Mouse (Mus musculus): ENCODE measurements around the gene Chil5. TPM values are rescaled to one million over a fixed set of nuclear protein-coding genes. Genes with fewer than 3 reads are reported as not detected.
A peak's percentile ranks its signal among the peaks of the same experiment; 100 is the strongest.
"Not testable (repeated sequence)": the region's sequence is repeated elsewhere in the genome, so short reads cannot be mapped to it uniquely, and the experiment has no call there.

Chil5 gene
- polyA plus RNA-seq, 1 experiment from 2014 or later: not detected

DNA sequence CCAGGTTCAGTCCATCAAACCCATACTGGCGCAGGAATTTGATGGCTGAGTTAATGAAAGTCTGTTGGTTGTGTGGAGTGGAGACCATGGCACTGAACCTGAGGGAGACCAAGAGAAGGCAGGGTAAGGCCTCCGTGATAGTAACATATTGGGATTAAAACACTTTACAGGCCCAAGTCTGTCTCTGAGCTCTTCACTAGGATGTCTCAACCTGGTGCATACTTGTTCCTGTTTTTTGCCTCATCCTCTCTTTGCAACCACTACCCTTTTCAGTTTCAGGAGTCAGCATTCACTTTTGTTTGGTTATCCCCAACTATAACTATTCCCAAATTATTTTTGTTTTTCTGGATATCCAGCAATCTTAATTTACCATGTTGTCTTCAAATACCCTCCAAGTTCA, 8.5 kb downstream of the Chil5 start:
- Histone ChIP-seq H3K9ac (ENCODE audit: low read depth, low read length) (no peak overlapping the region), H3K9me3 (ENCODE audit: control insufficient read depth) (no peaks in the 10 kb centered on the region), H3K4me2 (replicated peaks; ENCODE audit: low read depth) (no peak overlapping the region), H3K36me3 (ENCODE audit: control insufficient read depth, insufficient read depth) (no peaks in the 10 kb centered on the region), H3K27me3 (replicated peaks; ENCODE audit: control insufficient read depth, insufficient read depth, low read length) (no peaks in the 10 kb centered on the region), H3K27ac (ENCODE audit: low read depth, low read length) (no peak overlapping the region), H3K4me3 (ENCODE audit: low read depth, low read length) (no peak overlapping the region), H3K4me1 (replicated peaks; ENCODE audit: control insufficient read depth, insufficient read depth, low read length) (no peaks in the 10 kb centered on the region)
- 92% methylated on average over 2 of the region's 2 CpGs for WGBS
- ATAC-seq: no peak
- no peak for TF ChIP-seq CTCF (IDR thresholded peaks at IDR 0.05; ENCODE audit: low read depth)

DNA sequence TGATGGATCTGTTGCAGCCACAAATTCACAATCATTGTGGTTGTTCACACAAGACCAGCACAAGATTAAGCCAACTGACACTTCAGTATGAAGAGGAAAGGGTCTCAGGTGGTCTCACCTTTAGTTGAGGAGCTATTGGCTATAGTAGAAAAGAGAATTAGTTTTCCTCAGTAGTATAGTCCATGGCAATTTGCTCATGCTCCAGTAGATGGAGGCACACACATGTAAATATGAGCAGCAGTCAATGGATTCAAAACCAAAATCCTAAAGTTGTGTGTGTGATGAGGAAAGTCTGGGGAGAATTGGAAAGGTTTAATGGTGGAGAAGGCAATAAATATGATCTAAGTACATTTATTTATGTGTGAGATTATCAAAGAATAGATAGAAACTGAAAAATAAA, 10.8 kb downstream of the Chil5 start:
- no peak for ATAC-seq

DNA sequence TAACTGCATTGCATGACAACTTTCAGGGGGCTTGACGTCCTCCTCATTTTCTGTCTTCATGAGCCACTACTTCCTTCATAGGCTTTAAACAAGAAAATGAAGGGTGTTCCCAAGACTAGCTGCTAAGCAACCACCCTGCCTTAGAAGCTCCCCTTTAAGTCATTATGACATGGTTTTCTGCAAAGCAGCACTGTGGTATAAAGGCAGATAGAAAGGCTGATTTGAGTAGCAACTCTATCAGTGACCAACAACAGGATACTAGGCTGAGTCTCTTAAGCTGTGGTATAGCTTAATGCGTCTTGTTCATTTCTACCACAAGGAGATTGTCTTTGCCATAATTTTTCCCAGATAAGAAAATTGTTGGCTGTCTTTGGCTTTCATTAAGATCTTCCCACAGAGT, 18.1 kb downstream of the Chil5 start, which contains the start of gene Pifo:
TSS of gene Pifo (minus strand) at position 101 of the 400 bp plus-strand sequence.
- Histone ChIP-seq H3K27me3 (replicated peaks; ENCODE audit: control insufficient read depth, insufficient read depth, low read length) (no peaks in the 10 kb centered on the region), H3K9me3 (ENCODE audit: control insufficient read depth) (no peaks in the 10 kb centered on the region), H3K4me3 (ENCODE audit: low read depth, low read length) (no peak within 1 kb of the TSS), H3K4me2 (replicated peaks; ENCODE audit: low read depth) (no peak within 1 kb of the TSS), H3K9ac (ENCODE audit: low read depth, low read length) (no peak within 1 kb of the TSS), H3K4me1 (replicated peaks; ENCODE audit: control insufficient read depth, insufficient read depth, low read length) (no peaks in the 10 kb centered on the region), H3K36me3 (ENCODE audit: control insufficient read depth, insufficient read depth) (no peaks in the 10 kb centered on the region), H3K27ac (ENCODE audit: low read depth, low read length) (no peak within 1 kb of the TSS)
- 88% methylated on average over 2 of the region's 2 CpGs for WGBS
- TF ChIP-seq CTCF (IDR thresholded peaks at IDR 0.05; ENCODE audit: low read depth): no peak
- no peak for ATAC-seq

More for the DNA sequence above, 10.8 kb downstream of the Chil5 start:
- Histone ChIP-seq H3K4me1 (replicated peaks; ENCODE audit: control insufficient read depth, insufficient read depth, low read length) (no peaks in the 10 kb centered on the region), H3K9me3 (ENCODE audit: control insufficient read depth) (no peaks in the 10 kb centered on the region), H3K27ac (ENCODE audit: low read depth, low read length) (no peak overlapping the region), H3K4me3 (ENCODE audit: low read depth, low read length) (no peak overlapping the region), H3K4me2 (replicated peaks; ENCODE audit: low read depth) (no peak overlapping the region), H3K27me3 (replicated peaks; ENCODE audit: control insufficient read depth, insufficient read depth, low read length) (no peaks in the 10 kb centered on the region), H3K9ac (ENCODE audit: low read depth, low read length) (no peak overlapping the region), H3K36me3 (ENCODE audit: control insufficient read depth, insufficient read depth) (no peaks in the 10 kb centered on the region)
- TF ChIP-seq CTCF (IDR thresholded peaks at IDR 0.05; ENCODE audit: low read depth): peak; percentile 55

DNA sequence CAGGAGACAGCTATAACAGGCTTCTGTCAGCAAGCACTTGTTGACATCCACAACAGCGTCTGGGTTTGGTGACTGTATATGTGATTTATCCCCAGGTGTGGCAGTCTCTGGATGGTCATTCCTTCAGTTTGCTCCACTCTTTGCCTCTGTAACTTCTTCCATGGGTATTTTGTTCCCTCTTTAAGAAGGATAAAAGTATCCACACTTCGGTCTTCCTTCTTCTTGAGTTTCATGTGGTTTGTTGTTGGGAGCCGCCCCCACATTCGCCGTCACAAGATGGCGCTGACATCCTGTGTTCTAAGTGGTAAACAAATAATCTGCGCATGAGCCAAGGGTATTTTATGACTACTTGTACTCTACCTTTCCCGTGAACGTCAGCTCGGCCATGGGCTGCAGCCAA, 29.3 kb downstream of the Chil5 start:
- H3K4me3 ChIP-seq (ENCODE audit: low read depth, low read length); H3K36me3 ChIP-seq (ENCODE audit: control insufficient read depth, insufficient read depth); H3K9ac ChIP-seq (ENCODE audit: low read depth, low read length); H3K4me2 ChIP-seq (replicated peaks; ENCODE audit: low read depth); H3K27me3 ChIP-seq (replicated peaks; ENCODE audit: control insufficient read depth, insufficient read depth, low read length); ATAC-seq; H3K4me1 ChIP-seq (replicated peaks; ENCODE audit: control insufficient read depth, insufficient read depth, low read length); H3K9me3 ChIP-seq (ENCODE audit: control insufficient read depth); H3K27ac ChIP-seq (ENCODE audit: low read depth, low read length): not testable (repeated sequence)
- 66% methylated on average over 10 of the region's 10 CpGs for WGBS
- TF ChIP-seq CTCF (IDR thresholded peaks at IDR 0.05; ENCODE audit: low read depth): 0 out of 2 replicates have a peak, but pooled peaks have one; percentile 11

DNA sequence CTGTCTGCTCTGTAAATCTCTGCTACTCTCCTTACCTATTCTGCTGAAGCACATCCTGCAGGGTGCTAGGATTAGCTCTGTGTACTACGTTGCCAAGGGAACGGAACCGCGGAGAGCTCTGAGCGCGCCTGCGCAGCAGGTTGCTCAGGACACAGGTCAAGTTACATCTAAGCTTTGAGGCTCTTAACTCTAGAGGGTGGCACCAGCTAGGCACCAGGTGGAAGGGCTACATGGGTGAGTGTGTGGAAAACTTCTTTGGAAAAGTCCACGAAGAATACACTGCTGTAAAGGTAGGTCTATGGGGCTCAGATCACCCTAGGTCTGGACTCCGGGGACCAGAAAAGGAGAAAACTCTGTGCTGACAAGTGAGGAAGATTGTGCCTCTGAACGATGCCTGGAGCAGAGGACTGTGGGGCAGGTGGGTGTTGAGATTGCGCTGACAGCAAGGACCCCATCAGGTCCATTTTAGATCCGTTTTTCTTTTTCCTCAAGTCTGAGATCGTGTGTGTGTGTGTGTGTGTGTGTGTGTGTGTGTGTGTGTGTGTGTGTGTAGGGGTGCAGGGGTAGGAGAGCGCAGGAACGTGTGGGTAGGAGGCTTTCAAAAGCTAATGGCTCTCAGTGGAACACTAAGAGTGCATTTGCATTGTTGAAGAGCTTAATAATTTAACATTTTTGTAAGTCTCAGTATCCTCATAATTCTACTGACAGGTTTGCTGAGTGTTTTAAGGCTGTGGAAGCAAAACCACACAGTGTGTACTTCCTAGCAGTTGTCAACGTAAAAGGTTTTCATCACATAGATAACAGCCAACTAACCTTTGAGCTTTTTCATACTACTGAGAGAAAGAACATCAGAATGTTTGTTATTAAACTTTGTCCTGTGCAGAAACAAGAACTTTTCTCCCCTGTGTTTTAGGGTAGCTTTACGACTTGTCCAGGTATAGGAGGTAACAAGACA, 30.9 kb downstream of the Chil5 start:
- H3K4me3 ChIP-seq (ENCODE audit: low read depth, low read length): no peak overlapping the region

DNA sequence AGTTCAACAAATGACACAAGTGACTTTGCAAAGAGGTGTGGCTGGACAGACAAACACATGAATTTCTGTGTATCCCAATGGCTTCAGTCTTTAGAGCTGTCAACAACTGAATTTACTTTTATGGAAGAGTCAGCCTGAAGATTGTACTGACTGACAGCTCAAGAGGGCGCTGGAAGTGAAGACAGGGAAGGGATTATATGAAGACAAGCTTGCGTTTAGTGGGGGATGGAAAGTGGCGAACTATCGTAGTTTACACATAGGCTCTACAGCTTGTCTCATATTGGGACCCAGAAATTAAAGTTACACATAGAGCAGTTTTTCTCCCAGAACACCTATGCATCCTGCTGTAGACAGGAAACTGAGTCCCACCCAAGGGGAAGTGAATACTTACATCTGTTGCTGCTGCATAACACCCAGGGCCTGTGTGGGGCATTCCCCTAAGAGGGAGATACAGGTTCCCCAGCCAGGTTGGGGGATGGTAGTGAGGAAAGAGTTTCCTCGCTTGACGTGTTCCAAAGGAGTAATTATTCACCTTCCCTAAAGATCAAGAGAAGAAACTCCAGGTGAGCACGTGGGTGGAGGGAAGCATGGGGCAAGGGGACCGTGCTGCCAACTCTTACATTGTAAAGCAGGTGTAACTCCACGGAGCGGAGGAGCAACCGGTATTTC, 31.8 kb downstream of the Chil5 start:
- Histone ChIP-seq H3K36me3 (ENCODE audit: control insufficient read depth, insufficient read depth) (no peaks in the 10 kb centered on the region), H3K9me3 (ENCODE audit: control insufficient read depth) (no peaks in the 10 kb centered on the region), H3K4me1 (replicated peaks; ENCODE audit: control insufficient read depth, insufficient read depth, low read length) (no peaks in the 10 kb centered on the region), H3K27ac (ENCODE audit: low read depth, low read length) (no peak overlapping the region), H3K4me2 (replicated peaks; ENCODE audit: low read depth) (peak overlapping the region; percentile 32), H3K27me3 (replicated peaks; ENCODE audit: control insufficient read depth, insufficient read depth, low read length) (no peaks in the 10 kb centered on the region), H3K9ac (ENCODE audit: low read depth, low read length) (no peak overlapping the region), H3K4me3 (ENCODE audit: low read depth, low read length) (no peak overlapping the region)
- TF ChIP-seq CTCF (IDR thresholded peaks at IDR 0.05; ENCODE audit: low read depth): no peak
- WGBS: 18% methylated on average over 11 of the region's 11 CpGs
- ATAC-seq: no peak

More for the DNA sequence above, 30.9 kb downstream of the Chil5 start:
- H3K27me3 ChIP-seq (replicated peaks; ENCODE audit: control insufficient read depth, insufficient read depth, low read length): no peaks in the 10 kb centered on the region
- ATAC-seq: peak; percentile 76; the same call in 1 of the 2 replicates
- WGBS: 18% methylated on average over 17 of the region's 17 CpGs
- H3K36me3 ChIP-seq (ENCODE audit: control insufficient read depth, insufficient read depth): no peaks in the 10 kb centered on the region
- no peak overlapping the region for H3K9ac ChIP-seq (ENCODE audit: low read depth, low read length)
- TF ChIP-seq CTCF (IDR thresholded peaks at IDR 0.05; ENCODE audit: low read depth): no peak
- no peaks in the 10 kb centered on the region for H3K4me1 ChIP-seq (replicated peaks; ENCODE audit: control insufficient read depth, insufficient read depth, low read length)
- no peak overlapping the region for H3K27ac ChIP-seq (ENCODE audit: low read depth, low read length)
- no peaks in the 10 kb centered on the region for H3K9me3 ChIP-seq (ENCODE audit: control insufficient read depth)
- peak overlapping the region; percentile 32 for H3K4me2 ChIP-seq (replicated peaks; ENCODE audit: low read depth)

All from intestine, postnatal 0 days (tissue).